Mouse (Mus musculus): ENCODE measurements around the gene Msrb1. TPM values are rescaled to one million over a fixed set of nuclear protein-coding genes. Genes with fewer than 3 reads are reported as not detected.

Gene Msrb1
- polyA plus RNA-seq, 1 experiment from 2014 or later = 59.8 TPM

DNA sequence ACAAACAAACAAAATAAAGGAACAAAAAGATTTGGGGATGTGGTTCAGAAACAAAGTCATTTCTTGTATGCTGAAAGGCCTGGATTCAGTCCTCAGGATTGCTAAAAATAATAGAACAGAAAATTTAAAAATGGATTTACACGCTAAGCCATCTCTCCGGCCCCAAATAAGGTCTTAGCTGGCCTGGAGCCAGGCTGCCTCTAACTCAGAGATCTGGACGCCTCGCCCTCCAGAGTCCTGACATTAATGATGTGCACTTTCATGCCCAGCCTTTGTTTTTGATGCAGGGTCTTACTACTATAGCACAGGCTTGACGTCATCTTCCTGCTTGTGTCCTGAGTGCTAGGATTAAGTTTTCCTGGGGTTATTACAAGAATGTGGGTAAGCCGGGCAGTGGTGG, 7.4 kb upstream of the Msrb1 start:
- H3K4me3 ChIP-seq (ENCODE audit: low read depth, low read length) = no peak overlapping the region
- ATAC-seq (no peak), DNase-seq (ENCODE audit: low spot score) (no peak)
- no peaks in the 10 kb centered on the region for H3K9me3 ChIP-seq (ENCODE audit: low read length)
- TF ChIP-seq EP300 (IDR thresholded peaks at IDR 0.05) = no peak
- TF ChIP-seq CTCF (IDR thresholded peaks at IDR 0.05) = no peak
- H3K27ac ChIP-seq (ENCODE audit: low read length) = no peak overlapping the region
- H3K27me3 ChIP-seq (replicated peaks; ENCODE audit: insufficient read depth, low read length) = no peaks in the 10 kb centered on the region
- H3K9ac ChIP-seq (replicated peaks; ENCODE audit: low read depth) = no peak overlapping the region
- H3K36me3 ChIP-seq (ENCODE audit: insufficient read depth, low read length) = no peaks in the 10 kb centered on the region
- no peak overlapping the region for H3K4me2 ChIP-seq (replicated peaks; ENCODE audit: low read depth, low read length)
- H3K4me1 ChIP-seq (ENCODE audit: insufficient read depth, low read depth, low read length) = no peaks in the 10 kb centered on the region
- WGBS = 60% methylated on average over 6 of the region's 6 CpGs

DNA sequence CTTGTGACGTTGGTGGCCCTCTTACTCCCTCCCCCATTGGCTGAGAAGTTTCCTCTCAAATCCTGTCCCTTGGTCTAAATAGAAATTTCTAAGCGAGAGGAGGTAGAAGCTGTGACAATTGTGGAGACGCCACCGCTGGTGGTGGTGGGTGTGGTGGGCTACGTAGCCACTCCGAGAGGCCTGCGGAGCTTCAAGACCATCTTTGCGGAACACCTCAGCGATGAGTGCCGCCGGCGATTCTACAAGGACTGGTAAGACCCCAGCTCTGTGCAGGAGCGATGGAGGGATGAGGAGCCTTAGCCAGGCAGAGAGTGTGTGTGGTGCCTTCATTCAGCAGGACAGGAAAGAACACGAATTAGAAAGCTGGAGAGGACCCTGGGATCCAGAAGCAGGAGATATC, 5.7 kb upstream of the Msrb1 start:
- H3K36me3 ChIP-seq (ENCODE audit: insufficient read depth, low read length) = no peaks in the 10 kb centered on the region
- TF ChIP-seq EP300 (IDR thresholded peaks at IDR 0.05) (no peak), CTCF (IDR thresholded peaks at IDR 0.05) (no peak)
- no peak overlapping the region for H3K9ac ChIP-seq (replicated peaks; ENCODE audit: low read depth)
- DNase-seq (ENCODE audit: low spot score) = no peak
- H3K27ac ChIP-seq (ENCODE audit: low read length) = no peak overlapping the region
- no peaks in the 10 kb centered on the region; the same call in 1 of the 2 replicates for H3K4me1 ChIP-seq (ENCODE audit: insufficient read depth, low read depth, low read length)
- no peaks in the 10 kb centered on the region for H3K9me3 ChIP-seq (ENCODE audit: low read length)
- H3K4me2 ChIP-seq (replicated peaks; ENCODE audit: low read depth, low read length) = no peak overlapping the region
- ATAC-seq = no peak
- 80% methylated on average over 14 of the region's 14 CpGs for WGBS
- no peaks in the 10 kb centered on the region for H3K27me3 ChIP-seq (replicated peaks; ENCODE audit: insufficient read depth, low read length)
- H3K4me3 ChIP-seq (ENCODE audit: low read depth, low read length) = no peak overlapping the region

DNA sequence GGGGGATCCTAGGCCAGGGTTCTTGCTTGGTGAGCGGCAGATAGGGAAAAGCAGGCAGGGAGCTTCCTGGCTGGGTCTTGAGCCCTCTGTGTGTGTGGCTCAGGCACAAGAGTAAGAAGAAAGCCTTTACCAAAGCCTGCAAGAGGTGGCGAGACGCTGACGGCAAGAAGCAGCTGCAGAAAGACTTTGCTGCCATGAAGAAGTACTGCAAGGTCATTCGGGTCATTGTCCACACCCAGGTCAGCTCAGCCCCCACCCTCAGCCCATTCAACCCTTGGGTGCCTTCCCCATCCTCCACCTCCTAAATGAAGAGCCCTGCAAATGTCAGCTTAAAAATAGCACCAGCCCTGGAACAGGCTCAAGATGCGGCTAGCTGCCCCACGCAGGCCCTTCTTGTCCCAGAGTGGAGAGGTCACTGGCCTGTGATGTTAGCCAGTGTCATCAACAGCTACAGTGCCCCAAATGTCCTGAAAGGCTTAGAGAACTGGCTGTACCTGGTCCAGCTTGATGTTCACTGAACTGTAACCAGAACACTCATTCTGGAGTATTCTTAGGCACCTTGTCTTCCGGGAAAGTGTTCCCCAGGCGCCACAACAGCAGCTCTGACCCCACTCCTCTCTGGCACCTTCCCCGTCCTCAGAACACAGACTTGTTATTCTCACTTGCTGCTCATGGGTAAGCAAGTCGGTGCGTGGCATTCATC, 4.1 kb upstream of the Msrb1 start:
- WGBS = 75% methylated on average over 12 of the region's 12 CpGs
- Histone ChIP-seq H3K4me1 (ENCODE audit: insufficient read depth, low read depth, low read length) (peaks cover 7% of the 10 kb centered on the region; the same call in 1 of the 2 replicates), H3K27ac (ENCODE audit: low read length) (no peak overlapping the region), H3K9me3 (ENCODE audit: low read length) (no peaks in the 10 kb centered on the region), H3K27me3 (replicated peaks; ENCODE audit: insufficient read depth, low read length) (no peaks in the 10 kb centered on the region), H3K36me3 (ENCODE audit: insufficient read depth, low read length) (no peaks in the 10 kb centered on the region), H3K4me3 (ENCODE audit: low read depth, low read length) (no peak overlapping the region), H3K9ac (replicated peaks; ENCODE audit: low read depth) (no peak overlapping the region), H3K4me2 (replicated peaks; ENCODE audit: low read depth, low read length) (no peak overlapping the region)
- no peak for DNase-seq (ENCODE audit: low spot score)
- ATAC-seq = no peak
- no peak for TF ChIP-seq EP300 (IDR thresholded peaks at IDR 0.05)
- TF ChIP-seq CTCF (IDR thresholded peaks at IDR 0.05) = no peak

DNA sequence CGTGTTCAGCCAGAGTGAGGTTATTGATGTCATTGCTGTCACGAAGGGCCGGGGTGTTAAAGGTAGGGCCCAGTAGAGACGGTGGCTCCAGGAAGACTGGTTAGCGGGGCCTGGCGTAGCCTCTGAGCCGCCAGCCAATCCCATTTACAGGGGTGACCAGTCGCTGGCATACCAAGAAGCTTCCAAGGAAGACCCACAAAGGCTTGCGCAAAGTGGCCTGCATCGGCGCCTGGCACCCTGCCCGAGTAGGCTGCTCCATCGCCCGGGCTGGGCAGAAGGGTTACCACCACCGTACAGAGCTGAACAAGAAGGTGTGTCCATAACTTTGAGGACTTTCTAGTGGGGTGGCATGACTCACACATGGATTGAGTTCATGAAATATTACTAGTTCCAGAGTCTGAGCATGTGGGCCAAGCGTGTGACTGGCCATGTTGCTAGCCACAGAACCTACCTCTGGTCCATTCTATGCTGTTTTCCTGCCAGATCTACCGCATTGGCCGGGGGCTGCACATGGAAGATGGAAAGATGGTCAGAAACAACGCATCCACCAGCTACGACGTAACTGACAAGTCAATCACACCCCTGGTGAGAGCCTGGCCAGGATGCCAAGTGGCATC, 2.9 kb upstream of the Msrb1 start:
- no peaks in the 10 kb centered on the region for H3K9me3 ChIP-seq (ENCODE audit: low read length)
- peak; percentile 25 for DNase-seq (ENCODE audit: low spot score)
- H3K36me3 ChIP-seq (ENCODE audit: insufficient read depth, low read length) = no peaks in the 10 kb centered on the region
- no peaks in the 10 kb centered on the region for H3K27me3 ChIP-seq (replicated peaks; ENCODE audit: insufficient read depth, low read length)
- H3K4me2 ChIP-seq (replicated peaks; ENCODE audit: low read depth, low read length) = no peak overlapping the region
- no peak overlapping the region for H3K9ac ChIP-seq (replicated peaks; ENCODE audit: low read depth)
- no peak for ATAC-seq
- 84% methylated on average over 21 of the region's 21 CpGs for WGBS
- TF ChIP-seq EP300 (IDR thresholded peaks at IDR 0.05) (no peak), CTCF (IDR thresholded peaks at IDR 0.05) (no peak)
- H3K4me1 ChIP-seq (ENCODE audit: insufficient read depth, low read depth, low read length) = peaks cover 7% of the 10 kb centered on the region; the same call in 1 of the 2 replicates
- no peak overlapping the region for H3K4me3 ChIP-seq (ENCODE audit: low read depth, low read length)
- H3K27ac ChIP-seq (ENCODE audit: low read length) = no peak overlapping the region

DNA sequence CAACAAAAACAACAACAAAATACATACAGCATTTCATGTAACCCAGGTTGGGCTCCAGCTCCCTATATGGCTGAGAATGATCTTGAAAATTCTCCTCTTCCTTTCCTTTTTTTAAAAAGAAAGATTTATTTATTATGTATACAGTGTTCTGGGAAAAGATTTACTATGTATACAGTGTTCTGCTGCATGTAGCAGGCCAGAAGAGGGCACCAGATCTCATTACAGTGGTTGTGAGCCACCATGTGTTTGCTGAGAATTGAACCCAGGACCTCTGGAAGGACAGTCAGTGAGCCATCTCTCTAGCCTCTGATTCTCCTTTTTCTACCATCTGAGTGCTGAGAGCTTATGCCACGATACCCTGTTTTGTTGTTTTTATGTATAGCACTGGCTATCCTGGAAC, 1.9 kb upstream of the Msrb1 start:
- Histone ChIP-seq H3K4me3 (ENCODE audit: low read depth, low read length) (no peak overlapping the region), H3K4me2 (replicated peaks; ENCODE audit: low read depth, low read length) (no peak overlapping the region), H3K27me3 (replicated peaks; ENCODE audit: insufficient read depth, low read length) (no peaks in the 10 kb centered on the region), H3K27ac (ENCODE audit: low read length) (no peak overlapping the region), H3K9me3 (ENCODE audit: low read length) (no peaks in the 10 kb centered on the region), H3K36me3 (ENCODE audit: insufficient read depth, low read length) (no peaks in the 10 kb centered on the region), H3K9ac (replicated peaks; ENCODE audit: low read depth) (no peak overlapping the region), H3K4me1 (ENCODE audit: insufficient read depth, low read depth, low read length) (peaks cover 7% of the 10 kb centered on the region; the same call in 1 of the 2 replicates)
- ATAC-seq = no peak
- 88% methylated on average over 1 of the region's 1 CpGs for WGBS
- DNase-seq (ENCODE audit: low spot score) = no peak
- TF ChIP-seq CTCF (IDR thresholded peaks at IDR 0.05) = peak; percentile 15; the same call in 1 of the 2 replicates
- TF ChIP-seq EP300 (IDR thresholded peaks at IDR 0.05) = no peak

DNA sequence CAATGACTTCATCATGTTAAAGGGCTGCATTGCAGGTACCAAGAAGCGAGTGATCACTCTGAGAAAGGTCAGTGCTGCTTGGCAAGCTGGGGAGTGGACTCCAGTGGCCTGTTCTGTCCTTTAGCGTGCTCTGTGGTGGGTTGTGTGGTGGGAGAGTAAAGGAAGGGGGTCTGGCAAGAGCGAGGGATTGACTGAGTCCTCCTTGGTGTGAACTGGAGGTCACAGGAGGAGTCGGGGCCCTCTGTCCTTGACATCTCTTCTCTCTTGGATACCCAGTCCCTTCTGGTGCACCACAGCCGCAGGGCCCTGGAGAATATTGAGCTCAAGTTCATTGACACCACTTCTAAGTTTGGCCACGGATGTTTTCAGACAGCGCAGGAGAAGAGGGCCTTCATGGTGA, 996 bp upstream of the Msrb1 start:
- peak overlapping the region; percentile 71; the same call in 1 of the 2 replicates for H3K27ac ChIP-seq (ENCODE audit: low read length)
- H3K27me3 ChIP-seq (replicated peaks; ENCODE audit: insufficient read depth, low read length) = no peaks in the 10 kb centered on the region
- DNase-seq (ENCODE audit: low spot score) = no peak
- no peak overlapping the region for H3K4me3 ChIP-seq (ENCODE audit: low read depth, low read length)
- H3K4me2 ChIP-seq (replicated peaks; ENCODE audit: low read depth, low read length) = peak overlapping the region; percentile 85; the same call in 1 of the 2 replicates
- ATAC-seq = no peak
- WGBS = 85% methylated on average over 7 of the region's 7 CpGs
- 0 out of 2 replicates have a peak, but pooled peaks cover 6% of the 10 kb centered on the region for H3K36me3 ChIP-seq (ENCODE audit: insufficient read depth, low read length)
- peaks cover 7% of the 10 kb centered on the region; the same call in 1 of the 2 replicates for H3K4me1 ChIP-seq (ENCODE audit: insufficient read depth, low read depth, low read length)
- TF ChIP-seq CTCF (IDR thresholded peaks at IDR 0.05) (no peak), EP300 (IDR thresholded peaks at IDR 0.05) (no peak)
- no peaks in the 10 kb centered on the region for H3K9me3 ChIP-seq (ENCODE audit: low read length)
- no peak overlapping the region for H3K9ac ChIP-seq (replicated peaks; ENCODE audit: low read depth)
